Mouse (Mus musculus) heart, embryonic 10.5 days (tissue): ENCODE results near the gene Fyb. TPM values are rescaled to one million over a fixed set of nuclear protein-coding genes. Genes with fewer than 3 reads are reported as not detected.

Source experiments
- DNase-seq: peaks from one replicate; pipeline ENCODE4 v3.0.0-alpha.2; 2017; ENCODE audit warnings: low spot score
- H3K27ac ChIP-seq: fragments of 300-500 bp; sonication (generic); 2 replicates; pipeline ENCODE4 v1.5.1; 2016; ENCODE audit warnings: mild to moderate bottlenecking
- H3K27me3 ChIP-seq: fragments of 300-500 bp; sonication (generic); 2 replicates; pipeline ENCODE4 v1.6.1; 2016; ENCODE audit warnings: mild to moderate bottlenecking; ENCODE audit not compliant: poor library complexity, insufficient read depth, severe bottlenecking
- H3K36me3 ChIP-seq: fragments of 300-500 bp; sonication (generic); 2 replicates; pipeline ENCODE4 v1.6.1; 2016; ENCODE audit warnings: mild to moderate bottlenecking, moderate library complexity
- H3K4me1 ChIP-seq: fragments of 300-500 bp; sonication (generic); 2 replicates; pipeline ENCODE4 v1.6.1; 2016; ENCODE audit warnings: mild to moderate bottlenecking
- H3K4me3 ChIP-seq: fragments of 300-500 bp; sonication (generic); 2 replicates; pipeline ENCODE4 v1.5.1; 2016; ENCODE audit warnings: mild to moderate bottlenecking, moderate library complexity
- H3K9me3 ChIP-seq: fragments of 300-500 bp; sonication (generic); 2 replicates; pipeline ENCODE4 v1.6.1; 2016; ENCODE audit warnings: mild to moderate bottlenecking, moderate library complexity
- WGBS: fragments of 180-500 bp; shearing (Covaris S2); methylation state at CpG from one replicate; pipeline ENCODE4 v1.1.7; 2016; 5-methylcytosine and 5-hydroxymethylcytosine counted together
- polyA plus RNA-seq: library from polyadenylated mRNA; unstranded; fragments of >200 nt; fragmentation: Nextera tagmentation; extraction: Ambion mirVana; gene quantifications from 2 replicates; pipeline ENCODE4 v1.2.1, GENCODE M21; 2016

Fyb gene
- polyA plus RNA-seq, 1 experiment from 2014 or later: 4.7 TPM

GRCm38 (mm10) chr15:6539639-6540338 lies 17.1 kb downstream of the Fyb start:
- no peaks in the 10 kb centered on the region for H3K9me3 ChIP-seq
- no peaks in the 10 kb centered on the region for H3K4me1 ChIP-seq
- no peak for DNase-seq
- no peaks in the 10 kb centered on the region for H3K36me3 ChIP-seq
- no peak overlapping the region for H3K27ac ChIP-seq
- no peak overlapping the region for H3K4me3 ChIP-seq
- 69% methylated on average over 7 of the region's 7 CpGs for WGBS
- no peaks in the 10 kb centered on the region for H3K27me3 ChIP-seq

- Histone ChIP-seq H3K27ac (no peak overlapping the region), H3K4me1 (no peaks in the 10 kb centered on the region), H3K4me3 (no peak overlapping the region), H3K27me3 (no peaks in the 10 kb centered on the region), H3K9me3 (no peaks in the 10 kb centered on the region), H3K36me3 (no peaks in the 10 kb centered on the region)
- WGBS: 90% methylated on average over 4 of the region's 4 CpGs
- no peak for DNase-seq
Measured at GRCm38 (mm10) chr15:6548911-6549310, 26.3 kb downstream of the Fyb start.

DNA sequence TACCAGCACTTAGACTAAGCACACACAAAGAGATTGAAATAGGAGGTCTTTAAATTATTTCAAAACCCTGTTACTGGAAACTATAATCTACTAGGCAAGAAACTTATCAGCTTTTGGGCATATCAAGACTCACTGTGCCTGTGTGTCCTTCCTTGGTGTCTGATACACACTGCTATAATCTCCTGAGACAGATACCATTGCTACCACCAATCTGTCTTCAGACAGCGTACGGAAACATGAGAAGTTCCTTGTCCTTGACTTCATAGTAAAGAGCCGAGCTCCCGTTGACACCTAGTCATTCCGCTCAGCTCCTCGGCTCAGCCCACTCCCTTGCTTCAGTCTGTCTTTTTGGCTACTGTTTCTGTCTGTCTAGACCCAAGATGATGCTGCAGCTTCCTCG lies 29.2 kb downstream of the Fyb start:
- H3K9me3 ChIP-seq: no peaks in the 10 kb centered on the region
- no peaks in the 10 kb centered on the region for H3K4me1 ChIP-seq
- no peak overlapping the region for H3K27ac ChIP-seq
- DNase-seq: no peak
- no peak overlapping the region for H3K4me3 ChIP-seq
- no peaks in the 10 kb centered on the region for H3K27me3 ChIP-seq
- 66% methylated on average over 7 of the region's 7 CpGs for WGBS
- H3K36me3 ChIP-seq: no peaks in the 10 kb centered on the region

GRCm38 (mm10) chr15:6554742-6555141 lies 32.1 kb downstream of the Fyb start:
- no peak for DNase-seq
- Histone ChIP-seq H3K9me3 (no peaks in the 10 kb centered on the region), H3K36me3 (no peaks in the 10 kb centered on the region), H3K27me3 (no peaks in the 10 kb centered on the region), H3K4me3 (no peak overlapping the region), H3K27ac (no peak overlapping the region), H3K4me1 (no peaks in the 10 kb centered on the region)
- 78% methylated on average over 4 of the region's 4 CpGs for WGBS

DNA sequence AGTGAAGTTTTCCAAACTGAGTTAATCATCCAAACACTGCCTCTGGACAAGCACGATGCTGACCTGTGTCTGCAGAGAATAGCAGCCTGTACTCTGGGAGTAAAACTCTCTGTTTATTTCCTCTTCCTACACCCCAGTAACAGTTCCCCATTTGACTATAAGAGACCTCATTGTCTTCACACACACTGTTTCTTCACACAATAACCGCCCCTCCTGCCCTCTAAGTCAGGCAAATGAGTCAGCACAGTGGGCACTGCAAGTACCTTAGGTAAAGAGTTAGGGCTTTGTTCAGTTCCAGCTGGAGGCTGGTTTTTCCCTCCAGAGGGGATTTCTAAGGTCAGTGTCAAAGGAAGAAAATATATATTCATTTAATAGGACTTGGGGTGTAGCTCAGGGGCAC lies 32.9 kb downstream of the Fyb start:
- Histone ChIP-seq H3K4me1 (no peaks in the 10 kb centered on the region), H3K27ac (no peak overlapping the region), H3K36me3 (no peaks in the 10 kb centered on the region), H3K27me3 (no peaks in the 10 kb centered on the region), H3K4me3 (no peak overlapping the region), H3K9me3 (no peaks in the 10 kb centered on the region)
- no peak for DNase-seq
- 76% methylated on average over 2 of the region's 2 CpGs for WGBS

GRCm38 (mm10) chr15:6556272-6556671 lies 33.6 kb downstream of the Fyb start:
- Histone ChIP-seq H3K4me1 (no peaks in the 10 kb centered on the region), H3K4me3 (no peak overlapping the region), H3K9me3 (no peaks in the 10 kb centered on the region), H3K27ac (no peak overlapping the region), H3K36me3 (no peaks in the 10 kb centered on the region), H3K27me3 (no peaks in the 10 kb centered on the region)
- DNase-seq: no peak
- 81% methylated on average over 4 of the region's 4 CpGs for WGBS

DNA sequence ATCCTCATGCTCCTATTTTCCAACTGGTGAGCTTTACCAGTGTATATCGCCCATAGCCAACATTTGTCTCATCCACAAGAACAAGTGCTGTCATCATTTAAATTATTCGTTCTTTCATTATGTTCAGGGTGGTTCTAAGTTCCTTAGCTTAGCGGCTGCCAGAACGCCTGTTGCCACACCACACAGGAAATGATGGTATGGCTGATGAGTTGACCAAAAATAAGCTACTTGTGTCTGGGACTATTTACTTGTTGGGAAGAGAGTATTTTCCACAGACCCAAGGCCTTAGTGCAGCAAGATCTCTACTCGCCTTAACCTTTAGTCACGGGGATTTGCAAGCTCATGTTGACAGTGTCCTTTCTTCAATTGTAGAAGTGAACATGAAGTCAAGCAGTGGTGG lies 34.3 kb downstream of the Fyb start:
- H3K27me3 ChIP-seq: no peaks in the 10 kb centered on the region
- no peaks in the 10 kb centered on the region for H3K9me3 ChIP-seq
- H3K4me1 ChIP-seq: no peaks in the 10 kb centered on the region
- H3K27ac ChIP-seq: no peak overlapping the region
- no peaks in the 10 kb centered on the region for H3K36me3 ChIP-seq
- 85% methylated on average over 6 of the region's 6 CpGs for WGBS
- DNase-seq: no peak
- H3K4me3 ChIP-seq: no peak overlapping the region

DNA sequence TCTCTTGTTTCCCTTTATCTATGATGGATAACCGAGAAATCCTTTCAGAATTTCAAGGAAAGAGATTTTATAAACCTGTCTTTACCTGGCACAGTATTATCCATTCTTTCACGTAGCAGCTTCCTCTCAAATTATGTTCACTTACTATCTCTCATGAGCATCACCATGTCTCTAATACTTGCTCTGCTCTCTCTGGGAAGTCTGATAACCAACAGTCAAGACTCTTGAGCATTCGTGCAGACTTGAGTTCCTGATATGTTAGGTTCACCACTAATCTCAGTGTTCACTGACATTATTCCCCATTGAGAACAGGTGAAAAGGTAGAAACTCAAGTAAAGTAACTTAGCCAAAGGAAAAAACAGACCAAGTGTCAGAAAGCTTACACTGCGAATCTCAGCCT lies 34.9 kb downstream of the Fyb start:
- Histone ChIP-seq H3K4me1 (no peaks in the 10 kb centered on the region), H3K36me3 (no peaks in the 10 kb centered on the region), H3K9me3 (no peaks in the 10 kb centered on the region), H3K27me3 (no peaks in the 10 kb centered on the region), H3K27ac (no peak overlapping the region), H3K4me3 (no peak overlapping the region)
- DNase-seq: no peak
- WGBS: 75% methylated on average over 4 of the region's 4 CpGs

DNA sequence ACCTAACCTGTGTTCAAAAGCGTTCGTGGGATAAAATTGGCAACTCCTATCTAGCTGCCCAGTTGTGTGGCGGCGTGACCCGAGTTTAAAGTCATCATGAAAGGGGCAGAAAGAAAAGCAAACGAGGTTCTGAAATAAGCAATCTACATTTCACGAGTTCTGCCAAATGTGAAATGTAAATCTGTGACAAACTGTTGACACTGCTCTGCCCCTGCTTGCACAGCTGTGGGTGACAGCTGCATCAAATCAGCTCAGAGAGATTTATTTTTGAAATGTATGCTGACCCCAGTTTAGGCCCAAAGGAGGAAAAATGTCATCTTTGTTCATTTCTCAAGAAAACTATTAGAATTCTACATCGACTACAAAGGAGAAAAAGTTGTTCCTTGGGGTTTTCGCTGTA lies 36.5 kb downstream of the Fyb start:
- no peak for DNase-seq
- 64% methylated on average over 9 of the region's 9 CpGs for WGBS

GRCm38 (mm10) chr15:6560696-6561095 lies 38.0 kb downstream of the Fyb start:
- Histone ChIP-seq H3K27ac (no peak overlapping the region), H3K9me3 (no peaks in the 10 kb centered on the region), H3K4me1 (peaks cover 4% of the 10 kb centered on the region; the same call in 1 of the 2 replicates), H3K27me3 (no peaks in the 10 kb centered on the region), H3K4me3 (no peak overlapping the region), H3K36me3 (no peaks in the 10 kb centered on the region)
- DNase-seq: no peak
- WGBS: 85% methylated on average over 10 of the region's 10 CpGs

More for the DNA sequence above, 36.5 kb downstream of the Fyb start:
- no peak overlapping the region for H3K27ac ChIP-seq
- H3K9me3 ChIP-seq: no peaks in the 10 kb centered on the region
- H3K4me1 ChIP-seq: no peaks in the 10 kb centered on the region
- no peaks in the 10 kb centered on the region for H3K27me3 ChIP-seq
- no peaks in the 10 kb centered on the region for H3K36me3 ChIP-seq
- no peak overlapping the region for H3K4me3 ChIP-seq

GRCm38 (mm10) chr15:6562161-6562560 lies 39.5 kb downstream of the Fyb start:
- peaks cover 4% of the 10 kb centered on the region; the same call in 1 of the 2 replicates for H3K4me1 ChIP-seq
- no peak for DNase-seq
- H3K36me3 ChIP-seq: no peaks in the 10 kb centered on the region
- 78% methylated on average over 4 of the region's 4 CpGs for WGBS
- no peak overlapping the region for H3K4me3 ChIP-seq
- H3K9me3 ChIP-seq: no peaks in the 10 kb centered on the region
- H3K27me3 ChIP-seq: no peaks in the 10 kb centered on the region
- H3K27ac ChIP-seq: no peak overlapping the region

GRCm38 (mm10) chr15:6562629-6563028 lies 40.0 kb downstream of the Fyb start:
- Histone ChIP-seq H3K27me3 (no peaks in the 10 kb centered on the region), H3K4me3 (no peak overlapping the region), H3K9me3 (no peaks in the 10 kb centered on the region), H3K36me3 (no peaks in the 10 kb centered on the region), H3K4me1 (peaks cover 9% of the 10 kb centered on the region), H3K27ac (no peak overlapping the region)
- no peak for DNase-seq
- WGBS: 89% methylated on average over 2 of the region's 2 CpGs

DNA sequence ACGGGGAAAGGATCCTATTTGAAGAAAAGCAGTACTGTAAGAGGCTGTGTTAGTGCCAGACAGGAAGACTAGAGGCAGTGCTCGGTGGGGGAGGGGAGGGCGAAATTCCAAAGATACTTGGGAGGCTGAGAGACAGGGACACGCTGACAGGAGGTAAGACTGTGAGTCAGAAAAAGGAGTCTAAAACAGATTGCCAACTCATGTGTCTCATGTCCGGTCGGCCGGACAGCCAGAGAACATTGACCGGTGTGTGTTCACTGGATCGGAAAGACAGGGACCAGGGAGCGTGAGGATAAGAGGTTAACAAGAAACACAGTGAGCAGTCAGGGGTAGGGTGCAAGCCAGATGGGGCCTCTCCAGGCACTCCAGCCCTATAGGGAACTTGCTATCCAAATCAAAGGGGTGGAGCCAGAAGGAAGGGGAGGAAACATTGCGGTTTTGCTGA lies 42.3 kb downstream of the Fyb start:
- H3K9me3 ChIP-seq: no peaks in the 10 kb centered on the region
- no peaks in the 10 kb centered on the region for H3K27me3 ChIP-seq
- peak overlapping the region; percentile 89 for H3K27ac ChIP-seq
- peak; percentile 92 for DNase-seq
- peaks cover 15% of the 10 kb centered on the region for H3K4me1 ChIP-seq
- 7% methylated on average over 11 of the region's 11 CpGs for WGBS
- H3K4me3 ChIP-seq: peak overlapping the region; percentile 50
- no peaks in the 10 kb centered on the region for H3K36me3 ChIP-seq

DNA sequence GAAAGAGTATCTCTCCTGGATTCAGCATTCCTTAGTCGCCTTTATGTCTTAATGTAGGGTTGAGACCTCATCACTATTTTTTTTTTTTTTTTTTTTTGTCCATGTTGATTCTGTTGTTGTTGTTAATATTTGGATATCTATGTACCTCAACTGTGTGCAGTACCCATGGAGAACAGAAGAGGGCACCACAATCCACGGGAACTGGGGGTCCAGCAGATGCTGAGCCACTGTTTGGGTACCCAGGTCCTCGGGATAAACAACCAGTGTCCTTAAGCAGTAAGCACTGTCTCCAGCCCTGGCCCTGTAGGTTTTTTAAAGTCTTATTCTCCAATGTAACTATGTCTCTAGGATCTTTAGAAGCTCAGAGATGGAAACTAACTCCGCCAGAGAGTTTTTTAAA lies 43.2 kb downstream of the Fyb start:
- H3K27ac ChIP-seq: no peak overlapping the region
- no peak overlapping the region for H3K4me3 ChIP-seq
- H3K4me1 ChIP-seq: peaks cover 15% of the 10 kb centered on the region
- no peaks in the 10 kb centered on the region for H3K9me3 ChIP-seq
- H3K36me3 ChIP-seq: no peaks in the 10 kb centered on the region
- 88% methylated on average over 4 of the region's 4 CpGs for WGBS
- no peak for DNase-seq
- no peaks in the 10 kb centered on the region for H3K27me3 ChIP-seq
